Mouse (Mus musculus) cerebellum, adult 2 months (tissue): ENCODE measurements around the gene Cfd. TPM values are rescaled to one million over a fixed set of nuclear protein-coding genes. Genes with fewer than 3 reads are reported as not detected.

Source experiments
- DNase-seq, 2 experiments: peaks; one replicate each; pipeline ENCODE4 v3.0.0; 2021
- H3K27ac ChIP-seq: fragments of 200-500 bp; 2 replicates; pipeline ENCODE4 v1.5.1; 2012; ENCODE audit warnings: low read length, control low read depth, inconsistent platforms; ENCODE audit not compliant: insufficient read depth
- H3K27me3 ChIP-seq: fragments of 200-500 bp; 2 replicates; pipeline ENCODE4 v1.6.1; 2012; ENCODE audit warnings: inconsistent platforms, mild to moderate bottlenecking, low read length, moderate library complexity; ENCODE audit not compliant: control insufficient read depth, insufficient read depth
- H3K4me1 ChIP-seq: fragments of 200-500 bp; 2 replicates; pipeline ENCODE4 v1.6.1; 2011; ENCODE audit warnings: low read length; ENCODE audit not compliant: control insufficient read depth, insufficient read depth
- H3K4me3 ChIP-seq: fragments of 200-500 bp; replicated peaks from 2 replicates; pipeline ENCODE3; 2011; ENCODE audit warnings: mild to moderate bottlenecking, low read depth, low read length, control low read depth; ENCODE audit not compliant: insufficient read depth
- CTCF ChIP-seq: fragments of 200-500 bp; IDR thresholded peaks from 2 replicates; pipeline ENCODE4 v1.5.1; 2011; ENCODE audit warnings: low read depth, mild to moderate bottlenecking, control low read depth, low read length, moderate library complexity, borderline replicate concordance; ENCODE audit not compliant: insufficient read depth
- POLR2A ChIP-seq: fragments of 200-500 bp; IDR thresholded peaks from 2 replicates; pipeline ENCODE4 v1.6.1; 2011; ENCODE audit warnings: low read length, control low read depth, borderline replicate concordance; ENCODE audit not compliant: insufficient read depth
- WGBS: fragments of 180-500 bp; shearing (Covaris S2); methylation state at CpG from one replicate; pipeline ENCODE4 v1.1.7; 2018; 5-methylcytosine and 5-hydroxymethylcytosine counted together
- polyA plus RNA-seq: library from polyadenylated mRNA; depleted of rRNA; stranded (reverse); fragments of >200 nt; gene quantifications from 2 replicates; pipeline ENCODE4 v1.2.3, GENCODE M21; 2012

Cfd gene
- polyA plus RNA-seq, 1 experiment = 0.29 TPM

DNA sequence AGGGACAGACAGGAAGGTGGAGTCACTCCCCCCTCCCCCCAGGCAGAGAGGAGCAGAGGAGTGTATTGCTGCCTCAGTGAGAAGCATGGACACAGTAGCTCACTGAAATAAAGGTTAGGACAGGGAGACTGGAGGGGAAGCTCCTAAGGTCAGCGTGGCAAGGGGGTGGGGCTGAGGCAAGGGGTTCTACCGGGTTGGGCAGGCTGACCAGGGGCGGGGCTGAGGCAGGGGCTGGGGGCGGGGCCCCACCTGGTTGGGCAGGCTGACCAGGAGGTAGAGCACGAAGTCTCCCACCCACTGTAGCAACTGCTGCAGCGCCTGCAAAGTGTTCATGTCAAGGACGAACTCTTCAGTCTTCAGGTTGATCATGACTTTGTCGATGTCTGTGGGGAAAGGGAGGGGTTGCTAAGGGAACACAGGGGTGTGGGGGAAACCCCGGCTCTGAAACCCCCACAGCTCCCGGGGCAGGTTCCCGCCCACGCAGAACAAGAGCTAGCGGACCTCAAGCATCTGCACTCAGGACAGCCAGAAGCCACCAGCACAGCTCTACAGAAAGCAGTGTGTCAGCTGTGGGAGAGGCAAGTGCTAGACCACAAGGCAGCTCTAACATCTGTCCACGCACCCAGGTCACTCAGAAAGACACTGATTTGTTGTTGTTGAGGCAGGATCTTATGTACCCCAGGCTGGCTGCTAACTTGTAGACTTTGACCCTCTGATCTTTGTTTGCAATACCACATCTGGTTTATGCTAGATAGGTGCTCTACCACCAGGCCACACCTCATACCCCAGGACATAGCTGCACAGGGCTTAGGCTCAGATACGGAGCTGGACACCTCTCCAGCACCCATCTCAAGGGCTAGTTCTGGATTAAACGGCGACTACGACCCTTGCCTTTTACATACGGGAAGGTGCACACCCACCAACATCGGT, 6.9 kb downstream of the Cfd start:
- no peaks in the 10 kb centered on the region for H3K27me3 ChIP-seq
- no peak for DNase-seq
- H3K4me1 ChIP-seq = peaks cover 8% of the 10 kb centered on the region
- 78% methylated on average over 20 of the region's 20 CpGs for WGBS
- H3K27ac ChIP-seq = no peak overlapping the region
- no peak overlapping the region for H3K4me3 ChIP-seq
- TF ChIP-seq POLR2A (no peak), CTCF (no peak)

- 11% methylated on average over 2 of the region's 2 CpGs for WGBS
Measured at GRCm38 (mm10) chr10:79900951-79901410, 10.3 kb downstream of the Cfd start.

DNA sequence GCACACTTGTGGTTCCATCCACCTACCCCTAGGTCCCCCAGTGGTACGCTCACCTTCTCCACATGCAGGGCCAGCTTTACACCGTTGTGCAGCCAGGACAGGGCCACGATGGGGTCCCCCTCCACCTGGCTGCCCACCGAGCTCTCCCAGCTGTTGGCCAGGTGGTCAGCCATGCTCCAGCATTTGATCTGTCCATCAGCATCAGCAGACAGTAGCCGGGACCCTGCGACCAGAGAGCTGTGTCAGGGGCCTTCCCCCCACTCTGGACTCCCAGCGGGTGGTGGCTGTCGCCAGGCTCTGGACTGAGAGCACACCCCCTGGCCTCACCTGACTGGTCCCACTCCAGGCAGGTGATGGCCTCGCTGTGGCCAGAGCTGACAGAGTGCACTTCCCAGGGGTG, 16.1 kb downstream of the Cfd start:
- no peak overlapping the region for H3K4me3 ChIP-seq
- WGBS = 90% methylated on average over 9 of the region's 9 CpGs
- no peaks in the 10 kb centered on the region for H3K27me3 ChIP-seq
- TF ChIP-seq POLR2A (no peak), CTCF (no peak)
- peaks cover 8% of the 10 kb centered on the region for H3K4me1 ChIP-seq
- DNase-seq = no peak
- no peak overlapping the region for H3K27ac ChIP-seq

More at GRCm38 (mm10) chr10:79900951-79901410, 10.3 kb downstream of the Cfd start:
- Histone ChIP-seq H3K27me3 (no peaks in the 10 kb centered on the region), H3K27ac (no peak overlapping the region), H3K4me3 (no peak overlapping the region), H3K4me1 (peaks cover 8% of the 10 kb centered on the region)
- no peak for TF ChIP-seq POLR2A
- no peak; the same call in 1 of the 2 replicates for TF ChIP-seq CTCF
- DNase-seq = peak; percentile 46 to 55

- WGBS = 94% methylated on average over 10 of the region's 10 CpGs
- H3K4me3 ChIP-seq = no peak overlapping the region
- no peaks in the 10 kb centered on the region for H3K27me3 ChIP-seq
- DNase-seq = no peak
- no peak for TF ChIP-seq CTCF
- TF ChIP-seq POLR2A = no peak
- H3K27ac ChIP-seq = no peak overlapping the region
- H3K4me1 ChIP-seq = peaks cover 8% of the 10 kb centered on the region
Measured at GRCm38 (mm10) chr10:79907415-79907814, 16.8 kb downstream of the Cfd start.

- Histone ChIP-seq H3K27ac (peak within 1 kb of the TSS; percentile 93), H3K4me3 (peak within 1 kb of the TSS; percentile 78), H3K27me3 (no peaks in the 10 kb centered on the region), H3K4me1 (peaks cover 8% of the 10 kb centered on the region)
- WGBS = 1% methylated on average over 52 of the region's 52 CpGs
- TF ChIP-seq POLR2A (peak; percentile 47; the same call in 1 of the 2 replicates), CTCF (no peak)
- peak; percentile 94 to 98 for DNase-seq
Measured at GRCm38 (mm10) chr10:79908167-79909091, 17.8 kb downstream of the Cfd start, which contains the start of gene Med16. Gene Med16, minus strand, starts transcription at chr10:79908923.

GRCm38 (mm10) chr10:79909092-79909922, 18.7 kb downstream of the Cfd start:
- Histone ChIP-seq H3K27me3 (no peaks in the 10 kb centered on the region), H3K27ac (peak overlapping the region; percentile 82), H3K4me3 (peak overlapping the region; percentile 78), H3K4me1 (peaks cover 14% of the 10 kb centered on the region)
- TF ChIP-seq CTCF = no peak
- TF ChIP-seq POLR2A = 0 out of 2 replicates have a peak, but pooled peaks have one; percentile 16
- peak; percentile 62 to 73 for DNase-seq
- 18% methylated on average over 14 of the region's 14 CpGs for WGBS
